Mouse (Mus musculus): ENCODE measurements around the gene Acvr1b.

- TF ChIP-seq CTCF (IDR thresholded peaks at IDR 0.05; ENCODE audit: borderline replicate concordance, extremely low read depth, insufficient read depth, insufficient read length) (peak; percentile 11; the same call in 1 of the 2 replicates), POLR2A (IDR thresholded peaks at IDR 0.05; ENCODE audit: borderline replicate concordance, extremely low read depth, insufficient read depth, insufficient read length, poor library complexity, severe bottlenecking) (no peak)
Observed at GRCm38 (mm10) chr15:101187907-101188306, 14.0 kb downstream of the Acvr1b start.
